Mouse (Mus musculus) activated CD4-positive, CD25-positive, alpha-beta regulatory T cell, adult 9 weeks (primary cell): Measurements from ENCODE around the gene Rfpl4b. TPM values are rescaled to one million over a fixed set of nuclear protein-coding genes. Genes with fewer than 3 reads are reported as not detected.

ENCODE experiments used
- polyA plus RNA-seq: library from polyadenylated mRNA; unstranded; fragments of 100-300 nt; shearing (Covaris generic); gene quantifications from one replicate; pipeline ENCODE4 v1.2.1, GENCODE M21; 2017

Gene Rfpl4b
- polyA plus RNA-seq: not detected

DNA sequence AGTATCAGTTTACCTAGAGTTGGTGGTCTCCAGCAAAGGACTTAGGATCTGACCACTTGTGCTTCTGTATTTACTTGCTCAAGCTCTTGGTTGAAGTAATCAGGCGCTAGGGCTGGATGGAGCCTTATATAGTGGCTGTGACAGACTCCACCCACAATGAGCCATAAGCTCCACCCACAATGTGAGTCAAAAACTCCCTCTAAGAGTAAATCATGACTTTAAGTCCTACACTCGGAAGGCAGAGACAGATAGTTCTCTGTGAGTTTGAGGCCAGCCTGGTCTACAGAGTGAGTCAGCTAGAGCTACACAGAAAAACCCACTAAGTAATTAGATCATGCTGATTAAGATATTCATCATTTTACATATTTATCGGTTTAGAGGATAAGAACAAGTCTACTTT is at the start of gene Rfpl4b:
Gene Rfpl4b, minus strand, starts transcription at position 101 of the 400 bp plus-strand sequence.

Other genes starting within 250 kb of the Rfpl4b start
- 0.24 TPM for gene Lama4, start 143.7 kb upstream of the Rfpl4b start, polyA plus RNA-seq